Mouse (Mus musculus): Measurements from ENCODE around the gene Ccdc146.

DNA sequence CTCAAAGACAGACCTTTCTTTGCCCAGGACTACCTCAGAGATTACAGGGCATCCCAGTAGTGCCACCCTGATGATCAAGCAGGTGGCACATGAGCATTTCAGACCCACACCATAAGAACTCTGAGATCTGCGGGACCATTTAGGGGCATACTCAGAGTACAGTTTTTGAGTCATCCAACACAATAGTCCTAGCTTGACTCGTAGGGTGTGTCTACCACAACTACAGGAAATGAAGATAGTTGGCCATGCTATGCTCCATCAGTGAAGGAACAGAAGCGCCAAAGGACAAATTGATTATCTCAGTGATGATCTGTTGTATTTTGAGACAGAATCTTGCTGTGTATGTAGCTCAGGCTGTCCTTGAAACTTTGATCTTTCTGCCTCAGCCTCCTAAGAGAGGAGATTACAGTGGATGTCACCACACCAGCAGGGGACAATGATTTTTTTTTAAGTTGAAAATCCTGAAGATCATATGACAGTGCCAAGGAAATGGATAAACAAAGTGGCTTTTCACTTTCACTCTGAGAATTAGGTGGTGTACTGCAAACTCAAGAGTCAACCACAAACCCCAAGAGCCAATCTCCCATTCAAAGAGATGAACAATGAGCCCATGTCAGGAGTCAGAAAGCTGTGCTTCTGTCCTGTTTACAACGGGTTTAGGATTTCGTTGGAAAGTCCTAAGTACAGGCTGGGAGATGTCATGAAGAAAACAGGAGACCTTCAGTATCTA, 54.1 kb downstream of the Ccdc146 start:
- TF ChIP-seq CTCF (IDR thresholded peaks at IDR 0.05; ENCODE audit: control insufficient read depth, insufficient read depth, low read length): no peak
- TF ChIP-seq POLR2A (IDR thresholded peaks at IDR 0.05; ENCODE audit: borderline replicate concordance, control insufficient read depth, low read depth, low read length): no peak

Measured in bone marrow, adult 2 months (tissue).